Mouse (Mus musculus): ENCODE results near the gene Hal. TPM values are rescaled to one million over a fixed set of nuclear protein-coding genes. Genes with fewer than 3 reads are reported as not detected.

The Hal gene
- total RNA-seq (2015; ENCODE audit: low replicate concordance) (2.2 TPM in 1 of 2 replicates, not detected in the other), total RNA-seq (2017; ENCODE audit: low replicate concordance) (1.4 TPM in 1 of 2 replicates, not detected in the other)

- no peak for ATAC-seq (replicated peaks; ENCODE audit: low FRiP score, poor library complexity, severe bottlenecking)
These were observed at the start of gene Hal for GRCm38 (mm10) chr10:93488066-93488827. Gene Hal (plus strand): TSS chr10:93488768.

DNA sequence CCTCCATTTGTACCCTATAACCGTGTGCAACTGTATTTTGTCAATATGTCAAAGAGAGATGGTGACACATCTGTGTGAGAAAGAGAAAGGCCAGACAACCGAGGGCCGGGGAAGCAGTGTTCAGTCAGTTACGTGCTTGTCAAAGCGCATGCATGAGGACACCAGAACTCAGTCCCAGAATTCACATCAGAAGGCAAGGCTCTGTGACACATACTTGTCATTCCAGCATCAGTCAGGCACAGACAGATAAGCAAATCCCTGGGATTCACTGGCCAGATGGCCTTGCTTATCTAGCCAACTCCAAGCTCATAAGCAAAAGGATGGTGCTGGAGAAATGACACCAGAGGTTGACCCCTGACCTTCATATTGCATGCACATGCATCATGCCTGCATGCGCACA lies 47.1 kb upstream of the Hal start:
- ATAC-seq (replicated peaks; ENCODE audit: low FRiP score, poor library complexity, severe bottlenecking) = no peak

DNA sequence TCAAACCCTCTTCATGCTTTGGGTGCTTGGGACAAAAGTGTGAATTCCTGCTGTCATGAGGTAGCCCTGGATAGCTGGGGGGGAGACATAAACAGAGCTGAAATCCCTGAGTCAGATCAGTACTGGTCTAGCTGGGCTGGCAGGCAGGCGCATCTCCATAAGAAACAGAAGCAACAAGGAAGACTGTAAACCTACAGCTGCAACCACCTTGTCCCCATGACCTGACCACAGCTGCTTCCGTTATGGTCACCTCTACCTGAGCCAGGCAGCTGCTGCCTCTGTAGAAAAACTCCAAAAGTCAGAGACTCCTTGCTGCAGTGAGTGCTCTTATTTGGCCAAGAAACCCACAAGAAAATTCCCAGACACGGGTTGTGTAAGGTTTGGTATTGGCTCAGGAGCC lies 46.4 kb upstream of the Hal start:
- no peak for ATAC-seq (replicated peaks; ENCODE audit: low FRiP score, poor library complexity, severe bottlenecking)

GRCm38 (mm10) chr10:93444407-93444806 lies 44.2 kb upstream of the Hal start:
- no peak for ATAC-seq (replicated peaks; ENCODE audit: low FRiP score, poor library complexity, severe bottlenecking)

- no peak for ATAC-seq (replicated peaks; ENCODE audit: low FRiP score, poor library complexity, severe bottlenecking)
These were observed 41.2 kb upstream of the Hal start for GRCm38 (mm10) chr10:93447398-93447797.

DNA sequence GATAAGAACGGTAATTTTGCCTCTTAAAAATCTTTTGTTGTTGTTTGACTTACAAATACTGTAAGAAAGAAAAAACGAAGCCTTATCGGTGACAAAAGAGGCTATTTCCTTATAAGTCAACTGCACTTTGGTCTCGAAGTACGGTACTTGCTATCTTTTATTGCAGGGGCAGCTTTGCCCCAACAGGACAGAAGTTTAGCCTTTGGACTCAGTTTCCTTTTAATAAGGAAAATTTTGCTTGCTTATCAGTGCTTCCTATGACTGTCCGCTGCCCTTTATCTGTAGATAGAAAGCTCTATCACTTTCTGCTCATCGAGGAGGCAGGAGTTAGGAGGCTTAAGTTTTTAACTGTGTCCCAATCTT lies 33.9 kb upstream of the Hal start:
- ATAC-seq (replicated peaks; ENCODE audit: low FRiP score, poor library complexity, severe bottlenecking) = no peak

- ATAC-seq (replicated peaks; ENCODE audit: low FRiP score, poor library complexity, severe bottlenecking) = no peak
These were observed 28.5 kb upstream of the Hal start for GRCm38 (mm10) chr10:93460106-93460505.

- ATAC-seq (replicated peaks; ENCODE audit: low FRiP score, poor library complexity, severe bottlenecking) = no peak
These were observed 25.7 kb upstream of the Hal start for GRCm38 (mm10) chr10:93462692-93463382.

GRCm38 (mm10) chr10:93463611-93464010 lies 25.0 kb upstream of the Hal start:
- ATAC-seq (replicated peaks; ENCODE audit: low FRiP score, poor library complexity, severe bottlenecking) = no peak

DNA sequence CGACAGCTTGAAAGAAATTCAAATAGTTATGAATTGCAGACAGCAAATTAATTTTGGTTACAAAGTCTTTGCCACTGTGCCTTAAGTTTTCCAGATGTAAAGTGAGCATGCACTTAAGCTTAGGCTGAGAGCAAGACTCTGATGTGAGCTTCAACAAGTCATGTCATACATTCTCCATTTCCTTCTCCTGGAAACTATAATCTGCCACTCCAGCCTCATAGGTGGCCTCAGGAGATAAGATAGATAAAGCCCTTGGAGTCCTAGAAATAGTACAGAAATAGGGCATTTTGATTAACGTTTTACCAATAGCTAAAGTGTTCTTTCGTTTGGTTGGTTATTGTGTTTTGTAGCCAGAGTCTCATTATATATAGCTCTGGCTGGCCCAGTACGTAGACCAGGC lies 21.3 kb upstream of the Hal start:
- no peak for ATAC-seq (replicated peaks; ENCODE audit: low FRiP score, poor library complexity, severe bottlenecking)

- ATAC-seq (replicated peaks; ENCODE audit: low FRiP score, poor library complexity, severe bottlenecking) = 0 out of 2 replicates have a peak, but pooled peaks have one; percentile 39
These were observed 20.8 kb upstream of the Hal start for GRCm38 (mm10) chr10:93467791-93468190.

- peak; percentile 80 for ATAC-seq (replicated peaks; ENCODE audit: low FRiP score, poor library complexity, severe bottlenecking)
These were observed 17.2 kb upstream of the Hal start for GRCm38 (mm10) chr10:93471415-93471814.

GRCm38 (mm10) chr10:93484511-93484910 lies 4.1 kb upstream of the Hal start:
- ATAC-seq (replicated peaks; ENCODE audit: low FRiP score, poor library complexity, severe bottlenecking) = no peak

- ATAC-seq (replicated peaks; ENCODE audit: low FRiP score, poor library complexity, severe bottlenecking) = peak; percentile 76
These were observed 3.4 kb upstream of the Hal start for GRCm38 (mm10) chr10:93485055-93485691.

DNA sequence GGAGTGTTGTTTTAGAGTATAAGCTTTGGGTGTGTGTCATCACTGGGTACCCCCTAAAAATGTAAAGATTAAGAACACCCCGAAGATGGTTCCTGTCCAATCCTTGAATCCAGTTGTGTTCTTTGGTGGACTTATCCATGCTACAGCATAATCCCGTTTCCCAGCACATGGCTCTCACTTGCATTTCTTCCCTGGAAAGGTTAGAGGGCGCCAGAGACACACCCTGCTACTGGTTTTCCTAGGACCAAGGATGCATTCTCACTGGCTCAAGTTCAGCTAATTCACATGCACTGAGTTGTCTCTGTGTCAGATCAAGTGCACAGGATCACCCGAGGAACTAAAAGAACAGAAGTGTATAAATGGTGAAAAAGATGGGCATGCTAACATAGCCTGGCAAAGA lies 1.9 kb upstream of the Hal start:
- ATAC-seq (replicated peaks; ENCODE audit: low FRiP score, poor library complexity, severe bottlenecking) = no peak

DNA sequence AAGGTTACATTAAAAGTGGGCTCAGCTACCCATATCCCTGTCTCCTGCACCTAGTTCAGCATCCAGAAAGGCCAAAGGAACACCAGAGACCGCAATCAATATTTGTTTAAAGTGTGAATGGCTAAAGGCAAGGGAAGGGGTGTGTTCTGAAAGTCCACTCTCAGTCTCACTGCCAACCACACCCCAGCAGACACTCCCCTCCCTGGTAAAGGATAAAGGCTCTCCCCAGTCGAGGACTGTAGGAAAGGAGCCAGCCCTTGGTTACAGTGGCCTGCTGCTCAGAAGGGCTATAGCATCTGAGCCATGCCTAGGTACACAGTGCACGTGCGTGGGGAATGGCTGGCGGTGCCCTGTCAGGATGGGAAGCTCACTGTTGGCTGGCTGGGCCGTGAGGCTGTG lies 259 bp downstream of the Hal start:
- ATAC-seq (replicated peaks; ENCODE audit: low FRiP score, poor library complexity, severe bottlenecking) = no peak

GRCm38 (mm10) chr10:93490451-93490850 lies 1.9 kb downstream of the Hal start:
- ATAC-seq (replicated peaks; ENCODE audit: low FRiP score, poor library complexity, severe bottlenecking) = no peak

DNA sequence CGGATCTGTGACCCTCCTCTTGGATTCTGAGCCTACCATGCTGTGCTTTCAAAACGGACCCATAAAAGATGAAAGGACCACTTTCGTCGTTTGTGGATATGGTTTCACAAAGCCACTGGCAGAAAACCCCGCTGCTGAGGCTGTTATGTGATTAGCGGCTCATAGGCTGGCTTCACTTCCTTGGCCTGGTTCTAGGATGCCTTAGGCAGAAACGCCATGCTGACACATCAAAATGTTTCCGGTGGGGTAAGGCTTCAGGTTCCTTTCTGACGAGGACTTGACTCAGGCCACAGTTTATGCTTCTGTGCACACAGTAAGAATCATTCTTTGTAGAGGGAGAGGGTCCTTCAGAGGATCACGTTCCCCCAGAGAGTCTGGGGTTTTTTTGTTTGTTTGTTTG lies 12.3 kb downstream of the Hal start:
- no peak for ATAC-seq (replicated peaks; ENCODE audit: low FRiP score, poor library complexity, severe bottlenecking)

DNA sequence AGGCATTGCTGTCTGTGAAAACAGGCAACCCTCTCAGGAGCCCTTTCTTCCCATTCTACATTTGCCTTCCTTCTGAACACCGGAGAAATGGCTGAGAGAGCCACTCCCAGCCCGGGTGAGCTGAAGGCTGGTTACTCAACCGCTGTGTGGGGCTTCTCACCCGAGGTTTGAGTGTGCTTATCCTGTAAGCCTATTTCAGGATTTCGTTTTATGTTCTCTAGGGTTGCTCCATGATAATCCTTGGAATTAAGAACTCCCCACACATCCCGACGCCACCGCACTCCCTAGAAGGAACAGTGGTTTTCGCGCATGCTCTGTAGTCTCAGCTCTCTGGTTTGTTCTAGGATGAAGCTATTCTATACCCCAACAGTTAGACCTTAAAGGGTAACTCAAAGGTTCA lies 12.8 kb downstream of the Hal start:
- no peak for ATAC-seq (replicated peaks; ENCODE audit: low FRiP score, poor library complexity, severe bottlenecking)

DNA sequence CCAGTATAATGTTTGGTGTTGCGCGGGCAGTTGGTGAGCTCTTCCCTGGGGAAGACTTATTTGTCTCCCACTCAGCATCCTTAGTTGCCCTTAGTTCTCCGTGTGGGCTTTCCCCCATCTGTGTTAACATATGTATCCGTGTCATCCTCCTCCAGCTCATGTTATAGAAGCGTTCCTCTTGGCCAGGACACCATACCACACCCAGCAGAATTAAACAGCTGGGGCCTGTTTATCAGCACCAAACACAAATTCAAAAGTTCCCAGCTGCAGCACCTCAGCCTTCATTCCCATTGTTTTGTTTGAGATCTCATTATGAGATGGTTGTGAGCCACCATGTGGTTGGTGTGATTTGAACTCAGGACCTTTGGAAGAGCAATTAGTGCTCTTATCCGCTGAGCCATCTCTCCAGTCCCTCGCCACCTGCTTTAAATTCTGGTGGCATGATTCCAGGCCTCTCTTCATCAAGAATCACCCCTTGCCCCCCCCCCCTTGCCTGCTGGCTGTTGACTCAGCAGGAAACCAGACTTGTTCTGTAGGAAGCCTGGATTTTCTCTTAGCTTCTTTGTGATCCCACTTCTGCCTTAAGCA lies 19.9 kb downstream of the Hal start:
- ATAC-seq (replicated peaks; ENCODE audit: low FRiP score, poor library complexity, severe bottlenecking) = no peak

Data from erythroid progenitor cell, adult 5-6 weeks (primary cell).